10 mouse cellular contexts compared by ENCODE assay signal in the genomic region with DNA sequence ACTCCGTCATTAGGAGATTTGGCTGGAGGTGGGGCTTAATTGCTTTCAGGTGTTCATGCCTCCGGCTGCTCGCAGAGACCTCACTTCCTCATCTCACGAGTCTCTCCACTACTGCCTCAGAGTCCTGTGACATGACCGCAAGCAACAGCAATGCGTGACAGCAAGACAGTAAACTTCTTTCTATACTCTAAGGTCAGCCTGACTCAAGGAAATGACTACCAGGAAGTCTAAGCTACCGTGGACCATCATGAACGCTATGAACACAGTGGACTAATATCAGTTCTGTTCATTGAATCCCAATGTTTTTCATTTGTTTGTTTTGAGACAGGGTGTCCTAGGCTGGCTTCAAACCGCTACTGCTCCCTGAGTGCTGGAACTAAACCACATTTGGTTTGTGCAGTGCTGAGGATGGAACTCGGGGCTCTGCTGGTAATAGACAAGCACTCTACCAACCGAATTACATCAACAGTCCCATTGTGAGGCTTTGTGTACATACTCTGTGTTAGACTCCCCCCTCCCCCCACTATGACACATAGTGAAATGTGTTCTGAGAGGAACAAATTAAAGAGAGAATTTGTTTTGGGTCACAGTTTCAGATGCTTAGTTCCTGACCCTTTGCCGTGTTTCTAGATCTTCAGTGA. TPM values are rescaled to one million over a fixed set of nuclear protein-coding genes. Genes with fewer than 3 reads are reported as not detected.
DNase-seq lines count a peak whose midpoint lies in the region; ATAC-seq lines count a peak whose summit lies in the region.
"Had no signal": no experiment of that assay in that cellular context is flagged by ENCODE, and none has a peak within 500 bp of the region (broad histone marks: within the 10 kb centered on the region; RNA-seq: fewer than 3 reads in every experiment).

No protein-coding gene starts in this region.

- H3K9me3 ChIP-seq in liver, embryonic 11.5 days (ENCODE audit: control insufficient read depth, low read length): no peaks in the 10 kb centered on the region
- H3K9me3 ChIP-seq in hindbrain, embryonic 11.5 days (ENCODE audit: control insufficient read depth, low read length): no peaks in the 10 kb centered on the region

- ATAC-seq in activated CD4-positive, CD25-positive, alpha-beta regulatory T cell, adult 4 months: peak; percentile 30
- no peak for ATAC-seq in liver, embryonic 11.5 days (replicated peaks; ENCODE audit: low FRiP score)
- ATAC-seq in hindbrain, embryonic 11.5 days (ENCODE audit: low FRiP score): no peak

- peak overlapping the region; percentile 65 for H3K27ac ChIP-seq in liver, embryonic 11.5 days (ENCODE audit: low read depth, low read length)
- H3K27ac ChIP-seq in hindbrain, embryonic 11.5 days (ENCODE audit: low read depth, low read length): no peak overlapping the region

- 31% methylated on average over 12 of the region's 12 CpGs for WGBS in liver, embryonic 11.5 days
- 75% methylated on average over 12 of the region's 12 CpGs for WGBS in hindbrain, embryonic 11.5 days

- peak; percentile 33 for DNase-seq in embryo, embryonic 11 days
- no peak for DNase-seq in embryo, embryonic 10.5 days (ENCODE audit: low spot score)
- no peak for DNase-seq in liver, embryonic 11.5 days (ENCODE audit: low spot score)
- DNase-seq in spleen, postnatal 14 days (ENCODE audit: low spot score in 2 of 2): peak; percentile 41 to 60
- no peak for DNase-seq in cerebellum, postnatal 25 days
- DNase-seq in cerebellum, adult 9-10 months: no peak
- DNase-seq in hindbrain, embryonic 11.5 days (ENCODE audit: low spot score): no peak

- H3K36me3 ChIP-seq in liver, embryonic 11.5 days (ENCODE audit: control insufficient read depth, insufficient read depth, low read length): no peaks in the 10 kb centered on the region
- no peaks in the 10 kb centered on the region for H3K36me3 ChIP-seq in hindbrain, embryonic 11.5 days (ENCODE audit: control insufficient read depth, insufficient read depth, low read length)

- 0 out of 2 replicates have a peak overlapping the region, but pooled peaks have one; percentile 3 for H3K4me3 ChIP-seq in liver, embryonic 11.5 days (ENCODE audit: low read depth, low read length)
- no peak overlapping the region for H3K4me3 ChIP-seq in hindbrain, embryonic 11.5 days (ENCODE audit: low read depth, low read length)

- H3K27me3 ChIP-seq in liver, embryonic 11.5 days (replicated peaks; ENCODE audit: control insufficient read depth, insufficient read depth, low read length): no peaks in the 10 kb centered on the region
- H3K27me3 ChIP-seq in hindbrain, embryonic 11.5 days (ENCODE audit: control insufficient read depth, insufficient read depth, low read length): no peaks in the 10 kb centered on the region

- H3K4me2 ChIP-seq in liver, embryonic 11.5 days: peak overlapping the region; percentile 57
- H3K4me2 ChIP-seq in hindbrain, embryonic 11.5 days (replicated peaks; ENCODE audit: low read depth, low read length): no peak overlapping the region

- H3K4me1 ChIP-seq in liver, embryonic 11.5 days (replicated peaks; ENCODE audit: control insufficient read depth, insufficient read depth, low read length): peaks cover 39% of the 10 kb centered on the region
- no peaks in the 10 kb centered on the region for H3K4me1 ChIP-seq in hindbrain, embryonic 11.5 days (replicated peaks; ENCODE audit: control insufficient read depth, insufficient read depth, low read length)

- H3K9ac ChIP-seq in liver, embryonic 11.5 days (ENCODE audit: low read depth, low read length): peak overlapping the region; percentile 28
- no peak overlapping the region for H3K9ac ChIP-seq in hindbrain, embryonic 11.5 days (ENCODE audit: low read depth, low read length)

RNA-seq across cellular contexts. Expression of a gene that starts 40.3 kb away (rescaled TPM):
- polyA plus RNA-seq in activated CD4-positive, CD25-positive, alpha-beta regulatory T cell, adult 4 months (2017; shearing (Covaris generic)): under 1 TPM; 0.77 to 0.80 TPM
- polyA plus RNA-seq in liver, embryonic 11.5 days (2014; fragmentation: Nextera tagmentation; extraction: Ambion mirVana): 1.9 and 2.0 TPM in 2 replicates
- polyA plus RNA-seq in hindbrain, embryonic 11.5 days (2014; fragmentation: Nextera tagmentation; extraction: Ambion mirVana): 0.70 and 1.3 TPM in 2 replicates

RNA-seq across cellular contexts. Expression of a gene that starts 50.0 kb away (rescaled TPM):
- polyA plus RNA-seq in activated CD4-positive, CD25-positive, alpha-beta regulatory T cell, adult 4 months (2017; shearing (Covaris generic)): not detected
- not detected in 2 replicates for polyA plus RNA-seq in liver, embryonic 11.5 days (2014; fragmentation: Nextera tagmentation; extraction: Ambion mirVana)
- polyA plus RNA-seq in hindbrain, embryonic 11.5 days (2014; fragmentation: Nextera tagmentation; extraction: Ambion mirVana): not detected in 2 replicates
- polyA plus RNA-seq: C2C12; stomach, embryonic 14.5 days had no signal

Comparison
In these comparisons a context has a peak if more than half of its experiments do, and no peak if none do; other contexts are left out.
1. DNase-seq: peak in embryo, embryonic 11 days (single experiment) and spleen, postnatal 14 days (2 of 2); none in embryo, embryonic 10.5 days (single experiment), liver, embryonic 11.5 days (single experiment), cerebellum, postnatal 25 days (0 of 2), cerebellum, adult 9-10 months (single experiment) and hindbrain, embryonic 11.5 days (single experiment).